Mouse (Mus musculus): ENCODE measurements at regions not wholly inside any gene's neighbourhood (a gene's known extent, or its start where the extent isn't known, plus 50 kb on each side); places are given as distances from the start of the nearest gene placed in this dataset.

DNA sequence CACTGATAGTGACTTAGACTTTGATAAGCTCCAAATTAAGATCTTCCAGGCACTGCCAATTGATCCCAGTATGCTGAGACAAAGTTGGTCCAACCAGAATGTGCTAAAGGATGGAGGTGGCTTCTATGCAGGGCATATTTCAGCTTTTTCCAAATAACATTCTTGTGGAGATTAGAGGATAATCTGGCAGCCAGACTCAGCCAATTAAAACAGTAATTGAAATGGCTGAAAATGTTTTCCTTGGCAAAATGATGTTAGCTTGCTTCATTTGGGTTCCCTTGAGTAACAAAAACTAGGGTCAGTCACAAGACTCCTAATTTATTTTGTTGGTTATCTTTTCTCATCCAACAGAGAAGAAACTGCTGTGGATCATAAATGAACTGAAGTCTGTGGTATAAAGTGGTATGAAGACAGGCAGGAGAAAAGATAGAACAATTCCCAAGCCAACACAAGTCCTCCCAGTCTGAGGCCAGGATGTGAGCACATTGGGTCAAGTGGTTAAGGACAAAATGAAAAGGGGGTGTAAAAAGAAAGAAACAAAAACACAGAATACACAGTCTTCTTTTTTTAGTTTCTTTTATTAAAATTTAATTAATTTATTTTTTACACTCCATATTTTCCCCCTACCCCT lies 161.4 kb upstream of the Ccn2 start:
- no peak for DNase-seq (ENCODE audit: low spot score in 2 of 2)
- intact Hi-C loops (cut with DNase I), result no loop called here

DNA sequence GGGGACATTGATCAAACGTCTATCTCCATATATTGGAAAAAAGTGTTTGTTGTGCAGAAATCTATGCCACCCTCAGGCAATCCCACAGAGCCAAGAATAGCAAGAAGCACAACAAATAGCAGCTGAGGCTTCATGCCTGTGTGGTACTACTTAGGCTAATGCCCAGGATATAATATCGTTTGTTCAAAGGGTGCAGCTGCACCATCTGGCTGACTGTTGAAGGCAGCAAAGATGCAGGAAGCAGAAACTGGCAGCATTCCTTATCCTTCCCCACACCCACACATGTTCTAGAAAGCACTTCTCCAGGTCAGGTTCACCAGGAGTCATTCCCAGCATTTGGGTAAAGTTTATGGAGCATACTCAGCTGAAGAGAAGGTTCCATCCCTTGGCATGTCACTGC lies 158.1 kb upstream of the Ccn2 start:
- intact Hi-C loops (cut with DNase I), result no loop called here
- DNase-seq (ENCODE audit: low spot score in 2 of 2), result peak; percentile 10 to 32

DNA sequence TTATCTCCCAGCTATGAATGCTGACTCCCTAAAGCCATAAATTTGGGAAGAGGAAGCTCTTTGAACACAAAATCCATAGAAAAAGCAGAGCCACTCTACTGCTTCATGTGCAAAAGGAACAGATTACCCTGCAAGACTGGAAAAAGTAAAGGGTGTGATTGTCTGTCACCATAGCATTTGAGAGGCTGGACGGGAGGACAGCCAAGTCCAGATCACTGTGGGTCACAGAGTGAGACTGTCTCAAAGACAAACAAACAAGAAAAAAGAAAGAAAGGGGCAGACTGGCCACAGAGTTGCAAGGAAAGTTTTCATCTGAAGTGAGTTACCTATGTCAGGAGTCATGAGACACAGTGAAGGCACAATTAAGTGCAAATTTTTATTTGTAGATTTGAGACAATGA lies 150.7 kb upstream of the Ccn2 start:
- DNase-seq (ENCODE audit: low spot score in 2 of 2), result no peak
- intact Hi-C loops (cut with DNase I), result no loop called here

DNA sequence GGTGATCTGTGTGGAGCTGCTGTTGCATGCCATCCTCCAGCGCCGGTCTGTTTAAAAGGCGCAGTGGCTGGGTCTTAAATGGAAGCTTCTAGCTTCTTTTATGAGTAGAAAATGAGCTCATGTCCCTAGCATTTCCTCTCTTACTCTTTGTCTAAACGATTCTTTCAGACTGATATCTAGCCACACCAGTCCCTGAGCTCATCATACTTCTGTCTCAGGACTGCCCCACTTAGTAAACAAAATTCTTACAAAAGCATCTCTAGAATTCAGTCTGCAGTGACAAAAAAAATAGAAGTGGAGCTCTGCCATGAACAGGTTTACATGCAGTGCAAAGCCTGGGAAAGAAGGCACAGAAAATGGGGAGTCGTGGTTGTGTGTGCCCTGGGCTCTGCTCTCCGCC lies 150.2 kb upstream of the Ccn2 start:
- intact Hi-C loops (cut with DNase I), result no loop called here
- DNase-seq (ENCODE audit: low spot score in 2 of 2), result no peak

DNA sequence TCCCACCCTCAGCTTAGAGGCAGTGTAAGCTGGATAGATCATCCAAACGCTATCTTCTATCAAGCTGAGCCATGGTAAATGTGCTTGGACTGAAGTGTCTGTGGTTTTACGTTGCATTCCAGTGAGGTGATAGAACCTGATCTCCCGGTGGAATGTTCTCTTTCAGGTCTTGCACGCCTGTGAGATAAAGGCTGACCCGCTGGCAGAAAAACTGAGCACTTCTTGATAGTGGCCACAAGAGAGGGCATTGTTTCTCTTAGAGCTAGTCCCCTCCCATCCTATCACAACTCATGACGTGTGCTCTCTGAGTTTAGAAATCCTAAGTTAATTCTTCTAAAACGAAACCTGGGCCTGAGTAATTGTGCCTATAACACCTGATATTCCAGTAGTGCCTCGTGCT lies 149.1 kb upstream of the Ccn2 start:
- no peak for DNase-seq (ENCODE audit: low spot score in 2 of 2)
- intact Hi-C loops (cut with DNase I), result no loop called here

DNA sequence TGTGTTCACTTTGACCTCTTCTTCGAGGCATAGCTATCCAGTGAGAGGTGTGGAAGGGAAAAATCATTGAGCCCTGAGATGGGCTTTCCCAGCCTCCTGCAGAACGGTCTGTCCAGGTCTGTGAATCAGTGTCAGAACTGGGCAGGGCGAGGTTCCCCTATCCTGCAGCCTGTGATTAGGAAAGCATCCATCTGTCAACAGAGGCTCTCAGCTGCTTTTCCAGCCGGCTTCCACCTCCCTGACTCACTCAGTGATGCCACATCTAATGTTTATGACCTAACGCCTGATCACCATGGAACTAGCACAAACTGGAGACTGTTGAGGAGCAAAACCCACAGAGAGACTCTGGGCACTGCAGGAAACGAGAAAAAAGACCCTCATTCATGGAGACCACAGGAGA lies 148.1 kb upstream of the Ccn2 start:
- DNase-seq (ENCODE audit: low spot score in 2 of 2), result no peak
- intact Hi-C loops (cut with DNase I), result no loop called here

DNA sequence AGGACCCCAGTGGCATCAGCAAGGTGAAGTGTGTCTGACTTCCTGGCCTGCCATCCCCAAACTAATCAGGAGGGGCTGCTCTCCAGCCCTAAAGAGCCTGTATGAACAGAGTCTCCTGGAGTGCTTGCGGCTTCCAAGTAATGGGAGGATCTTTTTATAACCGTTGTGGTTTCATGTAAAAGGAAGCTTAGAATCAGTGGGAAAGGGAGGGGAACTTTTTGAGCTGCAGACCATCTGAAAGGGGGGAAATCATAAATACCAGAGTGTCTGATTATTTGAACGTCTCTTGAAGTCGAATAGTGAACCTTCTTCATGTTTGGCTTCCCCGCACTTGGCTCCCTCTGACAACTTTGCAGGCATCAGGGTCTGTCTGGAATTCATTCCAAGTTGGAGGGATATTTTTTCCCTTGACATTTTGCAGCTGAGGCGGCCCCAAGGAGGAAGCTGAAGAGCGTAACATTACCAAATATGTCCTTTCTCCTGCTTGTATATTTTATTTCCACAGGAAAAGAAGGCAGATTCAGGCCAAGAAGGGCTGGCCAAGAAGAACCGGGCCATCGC lies 147.2 kb upstream of the Ccn2 start:
- intact Hi-C loops (cut with DNase I), result no loop called here
- peak; percentile 18 to 19 for DNase-seq (ENCODE audit: low spot score in 2 of 2)

DNA sequence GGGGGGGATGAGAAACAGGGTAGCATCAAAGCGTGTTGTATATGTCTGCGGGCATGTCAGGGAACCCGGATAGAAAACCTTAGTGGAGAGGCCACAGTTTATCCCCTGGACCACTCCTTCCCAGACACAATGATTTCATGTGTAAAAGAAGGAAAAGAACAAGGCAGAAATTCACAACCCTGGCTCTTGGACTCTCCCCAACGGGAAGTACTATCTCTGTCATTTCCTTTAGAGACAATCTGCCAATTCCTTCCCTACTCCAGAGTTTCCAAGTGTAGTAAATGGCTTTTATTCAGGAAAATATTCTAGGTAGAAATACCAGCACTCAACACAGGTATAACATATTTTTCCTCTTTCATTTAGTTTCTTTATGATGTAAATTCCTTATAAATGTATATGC lies 141.7 kb upstream of the Ccn2 start:
- intact Hi-C loops (cut with DNase I), result no loop called here
- DNase-seq (ENCODE audit: low spot score in 2 of 2), result no peak

DNA sequence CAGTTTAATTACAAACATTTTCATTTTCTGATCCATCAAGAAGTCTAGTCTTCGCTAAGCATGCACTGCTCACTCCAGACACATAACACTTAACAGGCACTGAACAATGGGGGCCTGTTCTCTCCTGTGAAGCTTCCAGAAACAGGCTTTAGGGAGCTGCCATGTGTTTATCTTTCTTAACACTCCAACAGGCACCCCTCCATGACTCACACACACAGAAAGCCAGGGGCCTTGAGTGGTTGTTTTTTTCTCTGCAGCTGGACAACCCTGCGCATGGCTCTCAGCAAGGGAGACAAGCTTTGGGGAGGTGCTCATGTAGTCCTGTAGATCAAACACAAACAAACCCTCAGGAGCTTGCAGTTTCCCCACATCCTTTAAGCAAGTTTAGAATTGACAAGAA lies 136.6 kb upstream of the Ccn2 start:
- intact Hi-C loops (cut with DNase I), result no loop called here
- no peak for DNase-seq (ENCODE audit: low spot score in 2 of 2)

DNA sequence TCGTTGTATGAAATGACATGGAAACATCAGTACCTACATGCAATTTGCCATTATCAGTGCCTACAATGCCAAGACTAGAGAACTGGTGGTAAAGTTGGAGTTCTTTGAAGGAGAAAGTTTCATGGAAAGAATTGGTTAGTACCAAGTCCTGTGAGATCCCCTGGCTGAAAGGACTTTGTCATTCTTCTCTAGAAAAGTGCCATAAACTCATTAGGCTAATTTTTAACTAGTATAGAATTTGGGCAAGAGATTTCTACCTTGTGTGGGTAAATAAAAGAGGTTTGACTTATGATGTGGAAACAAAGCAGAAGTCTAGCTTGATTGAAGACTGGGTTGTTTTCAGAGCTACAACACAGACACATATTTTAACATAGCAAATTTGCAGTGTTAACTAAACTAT lies 131.4 kb upstream of the Ccn2 start:
- intact Hi-C loops (cut with DNase I), result no loop called here
- DNase-seq (ENCODE audit: low spot score in 2 of 2), result no peak

DNA sequence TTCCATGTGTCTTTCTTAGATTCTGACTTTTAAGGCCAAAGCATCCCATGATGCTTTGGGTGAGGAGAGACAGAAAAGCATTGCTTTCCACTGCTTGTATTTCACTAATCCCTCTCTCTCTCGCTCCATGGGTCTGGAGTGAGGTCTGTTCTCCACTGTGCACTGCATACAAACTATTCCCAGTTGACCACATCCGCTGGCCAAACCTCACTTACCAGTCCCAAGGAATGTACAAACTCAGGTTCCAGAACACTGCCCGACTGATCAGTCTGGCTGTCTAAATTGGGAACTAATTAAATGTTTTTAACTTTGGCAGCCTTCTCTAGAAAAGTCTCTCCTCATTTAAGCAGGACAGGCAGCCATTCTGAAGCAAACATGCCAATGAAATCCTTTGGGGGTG lies 130.9 kb upstream of the Ccn2 start:
- intact Hi-C loops (cut with DNase I), result no loop called here
- no peak for DNase-seq (ENCODE audit: low spot score in 2 of 2)

DNA sequence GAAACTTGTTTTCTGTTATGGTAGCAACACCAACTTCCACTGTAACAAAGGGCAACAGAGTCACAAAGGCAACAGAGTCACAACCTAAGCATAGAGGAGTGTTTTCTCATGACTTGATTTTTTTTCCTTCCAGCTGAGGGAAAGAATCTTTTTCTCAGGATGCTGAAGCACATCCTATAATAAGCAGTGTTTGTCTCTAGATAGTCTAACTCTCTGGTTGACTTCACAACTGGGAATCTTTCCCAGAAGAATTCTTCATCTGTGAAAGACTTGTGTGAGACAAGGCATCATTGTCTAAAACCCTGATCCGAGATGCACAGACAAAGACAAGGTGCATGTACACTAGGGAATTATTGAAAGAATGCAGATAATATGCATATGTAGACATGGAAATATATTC lies 125.5 kb upstream of the Ccn2 start:
- intact Hi-C loops (cut with DNase I), result no loop called here
- DNase-seq (ENCODE audit: low spot score in 2 of 2), result no peak

DNA sequence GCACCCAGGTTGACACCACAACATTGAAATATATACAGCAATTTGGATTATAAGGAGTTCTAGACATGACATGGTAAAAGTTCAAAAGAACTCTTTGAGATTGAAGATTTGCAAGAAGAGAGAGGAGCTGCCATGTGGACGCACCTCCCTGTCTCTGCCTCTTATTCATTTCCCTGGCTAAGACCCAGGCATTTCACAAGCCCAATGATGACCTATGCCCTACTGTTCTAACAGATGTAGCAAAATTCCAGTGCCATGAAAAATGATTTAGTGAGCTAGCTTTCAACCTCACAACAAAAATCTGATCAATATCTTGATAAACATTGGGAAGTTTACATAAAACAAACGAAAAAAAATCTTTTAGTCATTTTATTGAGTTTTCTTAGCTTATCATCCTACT lies 123.7 kb upstream of the Ccn2 start:
- intact Hi-C loops (cut with DNase I), result no loop called here
- DNase-seq (ENCODE audit: low spot score in 2 of 2), result no peak

DNA sequence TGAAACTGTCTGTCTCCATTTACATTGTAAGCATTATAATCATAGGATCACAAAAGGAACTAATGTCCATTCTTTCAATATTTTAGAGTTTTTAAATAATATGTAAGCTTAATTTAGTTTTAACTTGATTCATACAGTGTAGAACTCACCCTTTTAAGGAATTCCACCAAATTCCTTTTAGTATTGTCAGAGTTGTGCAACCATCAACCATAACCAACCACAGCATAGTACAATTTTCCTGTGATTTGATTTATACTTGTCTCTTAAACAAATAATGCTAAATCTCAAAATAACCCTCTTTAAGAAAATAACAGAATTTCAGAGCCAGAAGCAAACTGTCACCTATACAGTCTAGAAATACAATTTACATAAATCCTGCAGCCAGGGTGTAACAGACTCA lies 119.0 kb upstream of the Ccn2 start:
- DNase-seq (ENCODE audit: low spot score in 2 of 2), result no peak
- intact Hi-C loops (cut with DNase I), result no loop called here

DNA sequence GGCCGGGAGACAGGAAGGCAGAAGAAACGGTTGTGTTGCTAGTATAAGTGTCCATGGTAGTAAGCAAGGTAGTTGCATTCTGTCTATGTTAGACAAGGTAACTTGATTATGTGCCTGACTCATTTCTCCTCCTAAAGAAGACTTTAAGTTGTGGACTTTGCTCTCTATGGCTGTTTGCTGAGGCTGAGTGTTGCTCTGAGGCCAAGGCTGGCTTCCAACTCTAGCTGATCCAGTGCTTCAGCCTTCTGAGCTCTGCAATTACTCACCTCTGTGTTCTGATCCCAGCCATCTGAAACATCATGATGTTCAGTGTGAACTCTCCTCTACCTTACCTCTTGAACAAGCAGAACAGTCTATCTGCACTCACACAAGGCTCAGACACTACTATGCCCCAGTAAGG lies 116.7 kb upstream of the Ccn2 start:
- intact Hi-C loops (cut with DNase I), result no loop called here
- no peak for DNase-seq (ENCODE audit: low spot score in 2 of 2)

DNA sequence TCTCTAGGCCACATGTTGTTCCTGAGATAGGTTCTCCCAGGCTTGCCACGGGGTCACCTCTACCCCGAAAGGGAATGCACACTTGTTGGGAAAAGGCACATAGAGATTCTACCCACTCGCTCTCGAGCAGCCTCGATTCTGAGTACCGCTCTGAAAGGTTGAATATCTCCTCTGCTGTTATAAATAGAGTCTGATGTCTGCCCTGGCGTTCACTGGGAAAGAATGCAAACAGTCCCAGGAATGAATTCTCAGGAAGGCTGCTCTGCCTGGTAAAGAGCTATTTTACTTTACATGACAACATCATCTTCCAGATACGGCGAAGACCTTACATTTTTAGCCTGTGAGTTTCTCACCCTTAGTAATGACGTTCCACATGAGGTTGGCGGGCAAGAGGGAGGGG lies 116.1 kb upstream of the Ccn2 start:
- peak in 1 of 2 experiments; percentile 22 for DNase-seq (ENCODE audit: low spot score in 2 of 2)
- intact Hi-C loops (cut with DNase I), result no loop called here

DNA sequence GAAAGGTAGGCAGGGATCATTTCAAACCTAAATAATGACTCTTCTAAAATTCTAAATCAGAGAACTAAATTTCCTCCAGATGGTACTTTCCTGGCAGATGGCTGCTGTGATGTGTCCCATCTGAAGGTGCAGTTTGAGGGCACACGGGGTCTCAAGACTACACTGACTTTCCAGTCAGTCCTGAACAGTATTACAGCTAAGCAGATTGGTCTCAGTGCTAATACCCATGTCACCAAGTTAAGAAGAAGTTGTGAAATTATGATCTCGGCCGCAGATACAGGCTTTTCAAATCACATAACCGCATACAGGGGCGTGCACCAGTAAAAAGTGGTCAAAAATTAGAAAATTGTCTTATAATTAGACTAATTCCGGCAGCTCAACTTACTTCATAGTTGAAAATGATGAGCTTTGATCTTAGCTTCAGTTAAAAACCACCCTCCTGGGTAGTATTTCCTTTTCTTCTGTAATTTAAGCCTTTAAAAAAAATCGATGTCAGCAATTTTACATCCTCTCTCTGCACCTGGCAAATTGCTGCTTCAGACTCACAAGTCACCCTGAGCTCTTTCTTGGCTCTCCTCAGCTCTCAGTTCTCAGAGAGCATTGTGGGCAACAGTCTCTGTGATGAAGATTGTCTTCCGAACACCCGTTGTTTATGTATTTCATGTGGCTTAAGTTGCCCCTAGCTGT lies 113.2 kb upstream of the Ccn2 start:
- intact Hi-C loops (cut with DNase I), result no loop called here
- DNase-seq (ENCODE audit: low spot score in 2 of 2), result no peak

DNA sequence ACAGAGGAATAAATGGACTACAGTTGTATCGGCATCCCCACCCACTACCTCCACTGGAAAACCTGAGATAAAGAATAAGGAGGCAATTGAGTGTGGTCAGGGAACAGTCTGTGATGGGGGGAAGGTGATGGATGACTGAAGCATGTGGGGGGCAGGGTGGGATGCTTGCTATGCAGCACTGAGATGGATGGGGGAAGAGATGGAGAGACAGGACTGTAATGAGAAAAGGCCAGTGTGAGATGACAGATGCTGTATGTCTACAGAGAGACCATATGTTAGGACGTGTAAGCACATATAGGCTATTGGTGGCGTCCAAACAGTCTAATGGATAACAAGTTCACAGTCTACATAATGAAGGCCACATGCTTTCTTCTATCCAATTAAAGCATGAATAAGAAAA lies 112.2 kb upstream of the Ccn2 start:
- DNase-seq (ENCODE audit: low spot score in 2 of 2), result no peak
- intact Hi-C loops (cut with DNase I), result no loop called here

DNA sequence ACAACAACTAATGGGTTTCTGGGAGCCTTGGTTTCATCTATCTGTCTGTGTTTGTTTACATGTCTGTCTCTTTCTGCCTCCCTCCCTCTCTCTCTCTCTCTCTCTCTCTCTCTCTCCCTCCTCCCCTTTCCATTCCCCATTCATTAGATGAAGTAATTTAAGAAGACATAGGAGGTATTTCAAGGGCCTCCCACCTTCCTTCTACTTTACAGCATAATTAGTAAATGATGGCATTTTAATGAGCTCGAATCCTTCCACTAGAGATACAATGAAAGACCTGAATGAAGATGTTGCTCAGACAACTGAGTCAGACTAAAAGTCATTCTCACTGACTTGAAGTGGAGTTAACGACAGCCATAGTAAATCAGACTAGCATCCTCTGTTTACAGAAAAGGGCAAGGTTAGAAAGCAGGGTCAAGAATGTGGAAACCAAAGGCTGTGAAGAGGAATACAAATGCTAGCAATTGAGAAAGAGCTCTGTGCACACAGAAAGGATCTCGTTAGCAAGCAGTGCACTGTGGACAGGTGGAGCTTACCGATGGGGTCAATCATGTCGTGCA lies 111.1 kb upstream of the Ccn2 start:
- DNase-seq (ENCODE audit: low spot score in 2 of 2), result no peak
- intact Hi-C loops (cut with DNase I), result no loop called here

DNA sequence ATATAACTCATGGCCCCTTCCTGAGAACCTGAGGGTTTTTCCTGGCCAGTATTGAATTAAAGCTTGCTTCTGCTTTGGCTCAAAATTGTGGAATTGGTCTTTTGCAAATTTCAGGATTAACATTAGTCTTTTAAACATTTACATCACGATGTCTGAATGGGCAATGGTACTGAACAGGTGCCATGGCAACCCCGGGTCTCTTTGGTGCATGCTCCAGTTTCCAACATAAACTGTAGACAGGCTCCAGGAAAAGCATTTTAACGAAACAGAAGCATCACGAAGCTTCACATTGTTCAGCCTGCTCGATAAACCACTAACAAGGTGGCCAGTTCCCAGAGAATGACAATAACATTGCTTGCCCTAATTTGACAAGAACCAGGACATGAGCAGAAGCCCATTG lies 109.8 kb upstream of the Ccn2 start:
- DNase-seq (ENCODE audit: low spot score in 2 of 2), result no peak
- intact Hi-C loops (cut with DNase I), result no loop called here

DNA sequence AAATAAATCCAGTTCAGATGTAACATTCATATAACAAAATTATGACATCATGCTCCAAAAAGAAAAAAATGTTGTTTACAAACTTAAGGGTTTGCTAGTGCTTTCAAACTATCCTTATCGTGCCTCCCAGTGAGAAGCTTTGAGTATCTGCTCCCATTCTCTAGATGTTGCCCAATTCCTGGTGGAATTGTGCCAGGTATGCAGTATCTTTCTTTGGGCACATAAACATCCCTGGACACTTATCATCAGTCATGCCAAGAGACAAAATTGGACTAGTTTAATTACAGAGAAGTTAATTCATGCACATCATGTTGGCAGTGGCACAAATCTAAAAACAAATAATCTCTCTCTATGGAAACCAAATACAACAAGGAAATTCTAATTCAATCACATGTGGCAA lies 109.0 kb upstream of the Ccn2 start:
- intact Hi-C loops (cut with DNase I), result no loop called here
- DNase-seq (ENCODE audit: low spot score in 2 of 2), result no peak

Data from left cerebral cortex, postnatal 36 days (tissue).